Mouse (Mus musculus) lung, postnatal 25 days (tissue): ENCODE measurements around the gene Col15a1.

ENCODE experiments used
- DNase-seq: peaks from one replicate; pipeline ENCODE4 v3.0.0; 2022; ENCODE audit warnings: low spot score

Gene Col15a1

DNA sequence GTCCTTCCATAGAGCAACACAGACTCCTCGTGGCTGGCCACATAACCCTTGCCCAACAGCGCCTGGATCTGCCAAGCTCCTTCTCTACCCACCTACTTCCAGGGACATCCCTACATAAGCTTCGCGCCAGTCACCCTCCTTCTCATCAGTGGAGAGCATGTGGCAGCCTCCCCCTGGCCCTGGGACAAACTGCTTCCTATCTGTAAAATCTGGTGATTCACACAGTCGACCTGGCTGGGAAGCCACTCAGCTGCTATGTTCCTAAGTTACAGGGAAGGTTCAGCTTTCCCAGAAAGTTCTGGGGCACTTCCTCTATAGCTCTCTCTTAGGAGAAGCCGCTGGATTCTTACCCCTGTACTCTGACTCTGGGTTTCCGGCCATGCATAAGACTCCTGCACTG is 22.5 kb downstream of the Col15a1 start:
- DNase-seq, result no peak

DNA sequence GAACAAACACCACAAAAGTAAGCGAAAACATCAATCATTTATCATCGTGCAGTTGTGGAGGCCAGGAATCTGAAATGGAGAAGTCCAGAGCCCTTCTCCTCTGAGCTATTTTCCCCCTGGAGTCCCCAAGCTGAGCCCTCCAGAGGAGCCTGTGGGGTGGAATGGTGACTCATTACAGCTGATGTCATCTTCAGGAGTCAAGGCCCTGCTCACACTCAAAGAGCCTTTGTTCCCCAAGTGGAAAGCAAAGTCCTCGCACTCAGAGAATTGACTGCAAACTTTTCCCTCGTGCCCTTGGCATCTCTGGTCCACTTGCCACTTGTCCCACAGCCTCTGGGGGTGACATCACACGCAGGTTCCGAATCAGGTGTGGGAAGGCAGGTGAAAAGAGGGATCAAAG is 23.4 kb downstream of the Col15a1 start:
- DNase-seq, result no peak

DNA sequence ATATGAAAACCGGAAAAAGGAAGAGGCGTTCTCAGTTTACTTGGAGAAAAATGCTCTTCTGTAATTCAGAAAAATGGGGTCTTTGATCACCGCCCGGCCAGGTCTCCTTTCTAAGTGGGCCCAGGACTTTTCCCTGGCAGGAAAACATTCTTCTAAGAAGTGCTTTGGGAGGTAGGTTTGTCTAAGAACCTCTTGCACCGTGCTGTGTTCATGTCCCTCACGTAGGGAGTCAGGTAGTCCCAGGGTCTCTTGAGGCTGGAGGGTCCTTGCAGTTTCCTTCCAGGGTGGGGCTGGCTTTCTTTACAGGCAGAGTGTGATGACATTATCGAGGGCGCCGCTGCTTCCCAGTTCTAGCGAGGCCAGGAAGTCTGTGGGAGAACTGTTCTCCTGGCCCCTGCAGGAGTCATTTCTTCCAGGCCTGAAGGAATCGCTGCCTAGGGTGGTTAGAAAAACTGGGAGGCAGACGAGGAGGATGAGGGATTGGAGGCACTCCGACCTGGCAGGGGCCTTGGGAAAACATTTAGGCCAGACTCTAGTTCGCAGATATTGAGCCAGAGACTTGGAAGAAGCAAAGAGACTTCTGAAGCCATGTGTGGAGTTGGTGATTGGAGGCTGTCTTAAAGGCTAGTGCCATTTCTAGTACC is 25.4 kb downstream of the Col15a1 start:
- no peak for DNase-seq

DNA sequence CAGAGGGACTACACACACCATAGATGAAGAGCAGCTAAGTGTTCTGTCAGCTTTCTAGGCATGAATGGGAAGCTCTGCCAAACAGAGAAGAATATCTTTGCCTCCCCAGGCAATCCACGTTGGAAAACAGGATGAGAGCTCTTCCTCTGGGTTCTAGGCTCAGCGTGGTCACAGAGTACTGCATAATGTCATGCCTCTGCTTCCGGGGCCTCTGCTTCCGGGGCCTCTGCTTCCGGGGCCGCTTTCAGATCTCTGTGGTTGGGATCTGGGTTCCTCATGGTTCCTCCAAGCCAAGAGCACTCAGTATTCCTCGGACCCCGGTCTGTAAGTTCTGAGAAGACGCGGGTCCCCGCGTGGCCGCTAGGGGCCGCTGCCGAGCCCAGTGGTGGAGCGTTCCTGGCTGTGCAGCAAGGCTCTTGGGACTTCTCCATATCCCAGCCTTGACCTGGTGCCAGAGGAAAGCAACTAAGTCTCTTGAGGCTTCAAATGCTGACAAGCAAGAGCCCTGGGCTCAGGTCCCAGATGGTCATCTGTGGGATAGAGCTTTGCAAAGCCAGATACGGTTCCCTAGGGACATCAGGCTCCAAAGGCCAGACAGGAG is 26.8 kb downstream of the Col15a1 start:
- peak; percentile 76 for DNase-seq

DNA sequence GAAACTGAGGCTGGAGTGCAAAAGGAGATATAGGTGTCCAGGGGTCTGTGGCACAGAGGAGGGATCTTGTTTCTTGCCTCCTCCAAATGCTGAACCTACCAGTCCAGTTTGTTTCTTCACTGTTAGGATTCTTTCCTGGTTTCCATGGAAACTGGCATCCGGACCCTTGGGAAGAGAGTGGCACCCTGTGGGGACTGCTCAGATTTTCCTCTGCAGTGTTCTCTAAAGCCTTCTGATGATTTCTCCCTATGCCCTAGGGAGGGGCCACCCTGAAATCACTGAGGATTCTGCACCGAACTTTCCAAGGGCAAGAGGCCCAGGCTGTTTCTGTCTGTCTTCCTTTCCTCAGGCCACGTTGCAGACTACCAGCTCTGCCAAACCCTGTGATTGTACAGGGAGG is 27.4 kb downstream of the Col15a1 start:
- DNase-seq, result no peak

DNA sequence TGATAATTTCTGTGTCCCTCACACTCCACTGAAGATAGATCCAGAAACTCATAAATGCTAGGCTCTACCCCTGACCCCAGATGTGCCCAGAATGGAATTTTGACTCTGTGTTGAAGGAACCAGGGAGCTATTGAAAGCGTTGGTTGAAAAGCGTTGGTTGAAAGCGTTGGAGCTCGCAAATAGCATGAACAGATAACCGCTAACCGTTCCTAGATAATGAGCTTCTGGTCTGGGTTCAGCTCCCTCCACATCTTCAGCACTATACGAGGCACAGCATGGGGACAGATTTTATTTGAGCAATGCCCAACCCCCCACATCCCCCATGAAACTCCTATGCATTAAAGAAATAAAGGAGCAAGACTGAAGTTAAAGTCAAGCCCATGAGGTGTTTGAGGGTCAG is 28.1 kb downstream of the Col15a1 start:
- DNase-seq, result no peak

DNA sequence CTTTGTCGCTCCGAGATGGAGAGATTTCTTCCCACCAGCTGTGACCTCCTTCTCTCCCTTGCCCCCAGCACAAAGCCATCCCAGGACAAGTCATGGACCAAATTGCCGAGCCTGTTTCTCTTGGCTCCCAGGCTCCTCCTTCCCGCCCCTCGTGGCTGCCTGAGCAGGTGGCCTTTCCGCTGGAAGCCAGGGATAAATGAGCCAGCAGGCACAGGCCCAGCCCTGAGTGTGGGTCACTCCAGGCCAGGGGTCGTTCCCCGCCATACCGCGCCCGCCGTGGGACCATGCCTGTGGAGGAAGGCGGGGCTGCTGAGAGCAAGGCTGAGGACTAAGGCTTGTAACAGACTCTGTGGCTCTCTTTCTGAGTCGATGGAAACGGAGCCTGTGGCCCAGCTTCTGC is 29.3 kb downstream of the Col15a1 start:
- no peak for DNase-seq

DNA sequence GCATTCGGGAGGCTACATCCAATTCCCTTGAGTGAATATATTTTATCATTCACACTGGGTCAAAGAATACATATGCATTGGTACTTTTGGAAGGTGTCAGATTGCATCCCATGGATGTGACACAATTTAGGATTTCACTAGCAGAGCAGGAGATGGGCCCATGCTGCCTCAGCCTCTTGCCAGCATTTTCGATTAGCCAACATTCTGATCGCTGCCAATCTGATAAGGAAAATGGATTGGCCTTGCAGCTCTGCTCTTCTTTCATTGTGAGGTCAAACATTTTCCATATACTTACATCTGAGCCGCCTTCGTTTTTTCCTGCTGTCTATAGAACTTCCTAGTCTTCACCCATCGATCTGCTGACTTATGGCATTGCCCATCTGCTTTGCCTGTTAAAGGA is 31.2 kb downstream of the Col15a1 start:
- DNase-seq, result no peak

DNA sequence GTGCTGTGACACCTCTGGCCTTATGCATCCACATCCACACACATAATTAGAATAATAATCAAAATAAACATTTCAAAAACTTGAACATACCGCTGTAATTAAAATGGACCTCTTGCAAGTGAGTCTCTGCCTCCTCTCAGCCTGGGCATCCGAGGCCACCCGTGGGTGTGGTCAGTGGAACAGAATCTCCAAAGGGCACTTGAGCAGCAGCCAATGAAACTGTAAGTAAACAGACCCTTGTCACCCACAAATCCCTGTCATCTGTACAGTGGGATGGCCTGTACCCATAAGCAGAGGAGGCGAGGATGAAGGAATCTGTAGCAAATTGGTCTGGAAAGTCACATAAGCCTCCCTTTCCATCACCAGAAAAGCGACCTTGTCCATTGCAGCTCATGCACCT is 32.9 kb downstream of the Col15a1 start:
- DNase-seq, result no peak

DNA sequence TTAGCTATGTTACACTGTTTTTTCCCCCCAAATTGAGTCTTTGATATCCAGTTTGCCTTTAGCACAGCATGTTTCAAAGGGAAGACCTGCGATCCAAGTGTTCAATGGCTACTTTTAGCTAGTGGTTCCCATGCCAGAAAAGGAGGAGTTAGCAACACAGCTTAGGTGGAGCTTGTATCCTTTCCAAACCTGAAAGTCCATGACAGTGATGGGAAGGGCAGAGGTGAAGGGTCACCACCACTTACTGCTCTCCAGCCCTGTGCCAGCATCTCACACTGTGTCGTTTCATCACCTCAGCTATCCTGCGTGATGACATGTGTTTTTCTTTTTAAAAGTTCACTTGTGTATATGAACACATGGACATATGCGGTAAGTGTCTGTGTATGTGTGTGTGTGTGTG is 34.2 kb downstream of the Col15a1 start:
- no peak for DNase-seq

DNA sequence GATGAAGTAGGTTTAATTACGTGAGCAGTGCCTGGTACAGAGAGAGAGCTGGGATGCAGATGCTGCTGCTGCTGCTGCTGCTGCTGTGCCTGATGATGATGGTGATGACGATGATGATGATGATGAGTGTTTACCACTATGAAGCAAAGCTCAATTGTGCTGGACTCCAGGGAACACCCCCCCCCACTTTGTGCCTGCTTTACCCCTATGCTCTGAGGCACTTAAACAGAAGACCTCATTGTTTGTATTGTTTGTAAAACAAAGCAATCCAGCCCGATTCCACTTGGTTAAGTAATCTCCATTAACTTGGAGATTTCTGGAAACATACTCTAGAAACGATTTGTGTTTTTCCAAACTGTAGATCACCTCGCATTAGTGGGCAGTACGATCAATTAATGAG is 36.7 kb downstream of the Col15a1 start:
- no peak for DNase-seq

DNA sequence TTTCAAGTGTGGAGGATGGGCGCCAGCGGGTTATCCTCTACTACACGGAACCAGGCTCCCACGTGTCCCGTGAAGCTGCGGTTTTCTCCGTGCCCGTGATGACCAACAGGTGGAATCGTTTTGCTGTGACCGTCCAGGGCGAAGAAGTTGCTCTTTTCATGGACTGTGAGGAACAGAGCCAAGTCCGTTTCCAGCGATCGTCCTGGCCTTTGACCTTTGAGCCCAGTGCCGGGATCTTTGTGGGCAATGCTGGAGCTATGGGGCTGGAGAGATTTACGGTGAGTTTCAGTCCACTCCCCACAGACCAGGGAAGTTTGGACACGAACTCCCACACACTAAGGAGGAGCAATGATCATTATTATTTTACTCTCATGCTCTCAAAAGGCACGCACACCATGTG is 37.7 kb downstream of the Col15a1 start:
- DNase-seq, result no peak

DNA sequence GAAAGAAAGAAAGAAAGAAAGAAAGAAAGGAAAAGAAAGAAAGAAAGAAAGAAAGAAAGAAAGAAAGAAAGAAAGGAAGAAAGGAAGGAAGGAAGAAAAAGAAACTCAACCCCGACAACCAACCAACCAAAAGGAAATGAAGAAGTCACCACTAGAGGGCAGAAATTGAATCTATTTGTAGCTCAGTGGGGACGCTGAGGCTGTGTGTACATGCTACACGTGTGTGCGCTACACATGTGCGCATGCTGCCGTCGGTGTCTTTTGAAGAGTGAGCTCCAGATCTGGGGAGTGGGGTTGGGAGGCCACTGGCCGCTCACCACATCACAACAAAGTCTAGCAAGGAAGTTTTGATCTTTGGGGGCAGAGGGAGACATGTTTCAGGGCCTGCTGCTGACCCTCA is 38.9 kb downstream of the Col15a1 start:
- DNase-seq, result no peak

DNA sequence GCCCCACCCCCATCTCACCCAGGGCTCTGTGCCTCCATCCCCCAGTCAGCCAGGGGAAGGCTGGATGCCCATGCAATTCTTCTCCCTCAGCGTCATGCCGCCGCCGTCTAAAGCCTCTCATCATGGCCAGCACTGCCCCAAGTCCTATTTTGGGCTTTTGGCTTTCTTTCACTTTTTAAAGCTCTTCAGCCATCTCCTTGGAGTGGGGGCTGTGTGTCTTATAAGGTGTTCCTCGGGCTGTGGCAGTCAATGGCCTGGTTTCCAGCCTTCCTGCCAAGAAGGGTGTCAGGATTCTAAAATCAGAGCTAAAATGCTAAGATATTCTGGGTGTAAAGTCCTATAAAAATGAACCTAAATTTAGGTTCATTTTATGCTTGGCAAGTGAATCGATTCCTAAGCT is 39.6 kb downstream of the Col15a1 start:
- DNase-seq, result no peak

DNA sequence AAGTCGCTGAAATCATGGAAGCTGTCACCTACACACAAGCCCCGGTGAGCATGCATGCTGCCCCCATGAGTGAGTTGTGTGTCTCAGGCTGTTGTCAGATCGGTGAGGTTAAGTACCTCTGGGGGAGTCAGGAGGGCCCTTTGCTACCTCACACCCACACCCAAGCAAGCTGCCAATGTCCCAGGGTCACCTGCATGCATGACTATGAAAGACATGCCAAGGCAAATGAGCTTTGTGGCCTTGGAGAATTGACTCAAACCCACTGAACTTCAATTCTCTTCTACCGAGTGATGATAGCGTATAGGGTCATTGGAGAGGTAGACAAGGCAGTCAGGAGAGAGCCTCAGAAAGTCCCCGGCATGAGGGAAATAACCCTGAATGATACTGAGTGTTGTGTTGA is 41.2 kb downstream of the Col15a1 start:
- DNase-seq, result no peak

DNA sequence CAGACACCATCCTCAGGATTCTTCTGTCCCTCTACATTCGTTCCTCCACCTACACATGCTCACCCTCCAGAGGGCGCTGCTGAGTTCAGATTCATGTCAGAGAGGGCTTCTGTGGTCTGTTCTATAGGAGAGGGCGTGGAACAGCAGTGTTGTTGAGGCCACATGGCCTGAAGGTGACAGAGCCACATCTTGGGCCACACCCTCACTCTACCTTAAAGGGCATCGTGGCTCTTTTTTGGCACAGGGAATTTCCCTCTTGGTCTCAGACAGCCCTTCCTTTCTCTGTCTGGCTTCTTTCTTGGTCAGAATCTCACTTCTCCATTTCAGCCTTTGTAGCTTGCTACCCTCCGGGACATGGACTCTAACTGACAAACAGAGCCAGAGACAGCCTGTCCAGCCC is 43.1 kb downstream of the Col15a1 start:
- peak; percentile 87 for DNase-seq

DNA sequence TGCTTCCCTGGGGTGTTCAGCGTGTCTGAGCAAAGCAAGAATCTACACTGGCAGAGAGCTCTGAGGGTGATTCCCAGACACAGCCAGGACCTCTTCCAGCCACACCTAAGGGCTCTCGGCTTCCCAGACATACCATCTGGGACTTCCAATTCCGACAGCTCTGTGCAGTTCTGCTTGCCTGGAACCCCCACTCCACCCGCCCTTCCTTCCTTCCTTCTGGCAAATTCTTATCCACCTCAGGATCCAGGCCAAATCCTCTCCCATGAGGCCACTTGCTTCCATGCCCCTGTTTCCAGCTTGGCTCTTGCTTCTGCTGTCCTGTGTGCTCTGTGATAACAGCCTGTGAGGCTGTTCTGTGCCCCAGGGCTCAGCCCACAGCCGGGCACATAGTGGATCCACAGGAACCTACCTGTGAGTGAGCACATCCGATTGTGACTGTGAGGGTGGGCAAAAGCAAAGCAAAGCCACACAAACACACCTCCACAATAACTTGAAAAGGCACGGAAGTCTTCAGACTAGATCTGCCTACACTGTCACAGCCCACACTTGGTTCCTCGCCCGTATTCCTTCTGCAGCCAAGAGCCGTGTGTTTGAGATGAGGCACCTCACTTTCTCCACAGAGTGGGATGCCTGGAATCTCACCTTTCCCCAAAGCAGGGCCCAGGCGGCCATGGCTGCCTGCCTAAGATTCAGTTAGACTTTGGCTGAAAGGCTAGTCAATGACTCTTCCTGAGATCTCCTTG is 43.9 kb downstream of the Col15a1 start:
- no peak for DNase-seq

DNA sequence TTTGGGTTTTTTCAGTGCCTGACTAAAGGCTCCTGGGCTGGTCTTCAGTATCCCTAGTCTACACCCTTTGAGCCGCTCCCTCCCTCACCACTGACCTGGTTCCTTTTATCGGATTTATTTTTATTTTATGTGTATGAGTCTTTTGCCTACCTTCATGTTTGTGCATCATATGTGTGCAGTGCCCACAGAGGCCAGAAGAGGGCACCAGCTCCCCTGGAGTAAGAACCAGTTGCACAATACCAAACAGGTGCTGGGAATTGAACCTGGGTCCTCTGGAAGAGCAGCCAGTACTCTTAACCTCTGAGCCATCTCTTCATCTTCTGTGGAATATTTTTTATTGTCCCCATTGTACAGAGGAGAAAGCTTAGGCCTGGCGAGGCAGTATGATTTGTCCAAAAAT is 44.7 kb downstream of the Col15a1 start:
- DNase-seq, result no peak

DNA sequence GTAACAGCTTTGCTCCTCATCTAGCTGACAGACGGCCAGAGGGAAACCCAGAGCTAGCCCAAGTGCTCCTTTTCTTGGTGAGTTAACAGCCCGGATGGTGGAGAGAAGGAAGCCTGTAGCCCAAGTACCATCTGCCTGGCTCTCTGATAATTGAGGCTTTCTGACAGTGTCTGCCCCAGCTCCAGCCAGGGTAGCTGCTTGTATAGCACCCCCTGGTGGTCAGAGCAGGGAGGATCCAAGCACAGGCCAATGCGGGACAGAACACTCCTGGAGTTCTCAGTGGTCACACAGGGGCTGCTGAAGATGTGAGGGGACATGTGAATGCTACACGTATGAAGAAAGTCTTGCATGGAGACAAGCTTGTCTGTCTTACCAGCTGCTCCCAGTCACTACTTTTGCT is 47.7 kb downstream of the Col15a1 start:
- DNase-seq, result peak; percentile 83

DNA sequence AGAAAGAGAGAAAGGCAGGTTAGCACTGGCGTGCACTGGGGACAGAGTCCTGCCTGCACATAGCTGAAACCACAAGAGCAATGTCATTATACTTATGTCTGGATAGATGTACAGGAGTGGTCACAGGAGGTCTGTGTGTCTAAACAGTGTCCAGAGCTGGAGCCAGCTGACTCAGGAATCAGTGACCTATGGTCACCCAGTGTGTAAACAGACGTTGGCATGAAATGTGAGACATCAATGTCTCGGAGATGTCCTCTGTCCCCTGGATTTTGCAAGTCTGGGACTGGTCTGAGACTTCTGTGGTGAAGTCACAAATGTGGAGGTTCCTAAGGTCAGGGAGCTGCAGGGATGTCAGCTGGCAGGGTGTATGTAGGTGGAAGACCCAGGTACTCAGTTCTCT is 50.2 kb downstream of the Col15a1 start:
- no peak for DNase-seq

DNA sequence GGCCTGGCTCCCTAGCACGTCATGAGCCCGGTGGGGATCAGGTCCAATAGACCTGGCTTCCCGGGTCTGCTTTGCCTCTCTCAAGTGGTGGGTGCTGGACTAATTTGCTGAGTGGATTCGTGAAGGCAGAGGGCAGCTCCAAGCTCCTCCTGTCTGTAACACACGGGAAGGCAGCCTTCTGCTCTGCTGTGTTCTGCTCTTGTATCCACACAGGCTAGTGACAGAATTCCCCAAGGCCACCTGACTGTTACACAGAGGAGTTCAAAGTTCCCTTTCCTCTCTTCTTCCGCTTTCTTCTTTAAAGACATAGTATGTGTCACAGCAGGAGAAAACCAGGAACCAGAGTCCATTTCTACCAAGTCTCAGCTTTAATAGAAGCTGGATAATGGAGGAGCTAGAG is 53.1 kb downstream of the Col15a1 start:
- no peak for DNase-seq

DNA sequence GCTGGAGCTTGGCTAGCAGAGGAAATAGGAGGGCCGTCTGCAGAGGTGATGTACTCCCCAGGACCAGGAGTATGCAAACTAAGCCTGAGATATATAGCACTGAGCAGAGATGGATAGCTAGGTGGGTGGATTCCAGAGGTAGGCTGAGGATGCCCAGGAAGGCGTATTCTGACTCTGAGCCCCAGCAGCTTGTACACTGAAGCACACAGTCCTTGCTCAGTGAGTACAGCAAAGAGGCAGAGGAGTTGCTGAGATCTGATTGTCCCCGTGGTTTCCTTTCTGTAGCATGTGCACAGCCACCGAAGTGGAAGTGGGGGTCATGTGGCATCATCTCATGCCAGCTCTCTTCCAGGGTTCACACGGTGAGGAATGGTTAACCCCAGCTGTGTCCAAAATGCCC is 54.0 kb downstream of the Col15a1 start:
- no peak for DNase-seq

DNA sequence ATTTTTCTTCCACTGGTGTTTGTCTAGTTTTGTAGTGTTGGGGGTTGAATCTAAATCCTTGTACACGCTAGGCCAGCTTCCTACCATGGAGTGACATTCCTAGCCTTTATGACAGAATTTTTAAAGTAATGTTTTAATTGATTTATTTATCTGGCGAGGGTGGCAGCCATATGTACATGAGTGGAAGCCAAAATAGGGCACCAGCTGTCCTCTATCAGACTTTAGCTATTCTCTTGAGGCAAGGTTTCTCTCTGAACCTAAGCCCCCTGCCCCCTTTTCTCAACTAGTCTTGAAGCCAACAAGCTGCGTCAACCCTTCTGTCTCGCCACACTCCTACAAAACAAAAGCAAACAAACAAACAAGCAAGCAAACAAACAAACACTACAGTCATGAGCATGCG is 57.6 kb downstream of the Col15a1 start:
- DNase-seq, result no peak
